Mouse (Mus musculus) midbrain, embryonic 14.5 days (tissue): ENCODE results near the gene Junb. TPM values are rescaled to one million over a fixed set of nuclear protein-coding genes. Genes with fewer than 3 reads are reported as not detected.
A peak's percentile ranks its signal among the peaks of the same experiment; 100 is the strongest.

ENCODE experiments used
- ATAC-seq: fragments of 200-750 bp; cut with Nextera tagmentation; 2 replicates; pipeline ENCODE4 v1.8.0; 2017; ENCODE audit warnings: moderate number of reproducible peaks, moderate library complexity; ENCODE audit not compliant: low FRiP score, low TSS enrichment
- DNase-seq: peaks from one replicate; pipeline ENCODE4 v3.0.0-alpha.2; 2015
- H3K27ac ChIP-seq: fragments of 300-500 bp; sonication (generic); replicated peaks from 2 replicates; pipeline ENCODE4 v1.5.1; 2014; ENCODE audit warnings: mild to moderate bottlenecking, low read depth, low read length, moderate library complexity
- H3K27me3 ChIP-seq: fragments of 300-500 bp; sonication (generic); 2 replicates; pipeline ENCODE4 v1.6.1; 2014; ENCODE audit warnings: low read length, control low read depth, mixed read lengths; ENCODE audit not compliant: control insufficient read depth, insufficient read depth
- H3K36me3 ChIP-seq: fragments of 300-500 bp; sonication (generic); 2 replicates; pipeline ENCODE4 v1.6.1; 2014; ENCODE audit warnings: low read length, control low read depth; ENCODE audit not compliant: control insufficient read depth, insufficient read depth
- H3K4me1 ChIP-seq: fragments of 300-500 bp; sonication (generic); 2 replicates; pipeline ENCODE4 v1.6.1; 2014; ENCODE audit warnings: mild to moderate bottlenecking, antibody characterized with exemption, low read length, control low read depth; ENCODE audit not compliant: control insufficient read depth, insufficient read depth
- H3K4me2 ChIP-seq: fragments of 300-500 bp; sonication (generic); 2 replicates; pipeline ENCODE4 v1.6.1; 2014; ENCODE audit warnings: mild to moderate bottlenecking, low read length, moderate library complexity
- H3K4me3 ChIP-seq: fragments of 300-500 bp; sonication (generic); replicated peaks from 2 replicates; pipeline ENCODE4 v1.5.1; 2014; ENCODE audit warnings: low read depth, low read length
- H3K9ac ChIP-seq: fragments of 300-500 bp; sonication (generic); replicated peaks from 2 replicates; pipeline ENCODE4 v1.6.1; 2014; ENCODE audit warnings: mild to moderate bottlenecking, low read length, moderate library complexity
- H3K9me3 ChIP-seq: fragments of 300-500 bp; sonication (generic); 2 replicates; pipeline ENCODE4 v1.6.1; 2016; ENCODE audit warnings: low read length, control low read depth, mixed read lengths; ENCODE audit not compliant: control insufficient read depth
- WGBS: fragments of 180-500 bp; shearing (Covaris S2); extraction: QIAGEN DNeasy Blood & Tissue Kit; methylation state at CpG from one replicate; pipeline ENCODE4 v1.1.7; 2014; 5-methylcytosine and 5-hydroxymethylcytosine counted together
- polyA plus RNA-seq: library from polyadenylated mRNA; unstranded; fragments of >200 nt; fragmentation: Nextera tagmentation; extraction: Ambion mirVana; gene quantifications from 2 replicates; pipeline ENCODE4 v1.2.1, GENCODE M21; 2014

The Junb gene
- polyA plus RNA-seq, 1 experiment from 2014 or later = 5.7 TPM

- H3K9me3 ChIP-seq = no peaks in the 10 kb centered on the region
- 51% methylated on average over 2 of the region's 2 CpGs for WGBS
- ATAC-seq (no peak), DNase-seq (peak; percentile 91)
- no peak overlapping the region for H3K4me2 ChIP-seq
- H3K27ac ChIP-seq = no peak overlapping the region
- H3K4me3 ChIP-seq = no peak overlapping the region
- H3K9ac ChIP-seq = no peak overlapping the region
- H3K36me3 ChIP-seq = peaks cover 19% of the 10 kb centered on the region; the same call in 1 of the 2 replicates
- H3K27me3 ChIP-seq = no peaks in the 10 kb centered on the region
- no peaks in the 10 kb centered on the region for H3K4me1 ChIP-seq
Observed at GRCm38 (mm10) chr8:84956768-84957167, 21.8 kb downstream of the Junb start.

GRCm38 (mm10) chr8:84952612-84953255 is 25.8 kb downstream of the Junb start:
- H3K36me3 ChIP-seq = 0 out of 2 replicates have a peak, but pooled peaks cover under 1% of the 10 kb centered on the region
- ATAC-seq = no peak
- 10% methylated on average over 18 of the region's 18 CpGs for WGBS

GRCm38 (mm10) chr8:84949753-84950152 is 28.8 kb downstream of the Junb start:
- no peak for DNase-seq
- no peak for ATAC-seq
- Histone ChIP-seq H3K4me3 (no peak overlapping the region), H3K4me1 (peaks cover 21% of the 10 kb centered on the region), H3K9ac (no peak overlapping the region), H3K36me3 (no peaks in the 10 kb centered on the region), H3K27me3 (peaks cover 29% of the 10 kb centered on the region), H3K27ac (no peak overlapping the region), H3K4me2 (no peak overlapping the region), H3K9me3 (no peaks in the 10 kb centered on the region)
- 14% methylated on average over 12 of the region's 12 CpGs for WGBS

More at GRCm38 (mm10) chr8:84952612-84953255, 25.8 kb downstream of the Junb start:
- no peak overlapping the region for H3K4me3 ChIP-seq
- no peak overlapping the region for H3K4me2 ChIP-seq
- no peak overlapping the region for H3K9ac ChIP-seq
- no peaks in the 10 kb centered on the region for H3K9me3 ChIP-seq
- DNase-seq = no peak
- no peak overlapping the region for H3K27ac ChIP-seq
- peaks cover 15% of the 10 kb centered on the region for H3K27me3 ChIP-seq
- H3K4me1 ChIP-seq = no peaks in the 10 kb centered on the region

GRCm38 (mm10) chr8:84947241-84947545 is 31.3 kb downstream of the Junb start:
- DNase-seq = no peak
- H3K27ac ChIP-seq = no peak overlapping the region
- peak overlapping the region; percentile 88 for H3K4me2 ChIP-seq
- no peaks in the 10 kb centered on the region for H3K36me3 ChIP-seq
- ATAC-seq = no peak
- H3K4me3 ChIP-seq = peak overlapping the region; percentile 63
- H3K9me3 ChIP-seq = no peaks in the 10 kb centered on the region
- H3K4me1 ChIP-seq = peaks cover 30% of the 10 kb centered on the region
- H3K27me3 ChIP-seq = peaks cover 36% of the 10 kb centered on the region
- 18% methylated on average over 9 of the region's 9 CpGs for WGBS
- H3K9ac ChIP-seq = 0 out of 2 replicates have a peak overlapping the region, but pooled peaks have one; percentile 87

- WGBS = 4% methylated on average over 17 of the region's 17 CpGs
- Histone ChIP-seq H3K4me2 (peak within 1 kb of the TSS; percentile 88), H3K4me3 (peak within 1 kb of the TSS; percentile 63), H3K9me3 (no peaks in the 10 kb centered on the region), H3K27me3 (peaks cover 36% of the 10 kb centered on the region), H3K27ac (peak within 1 kb of the TSS; percentile 79), H3K36me3 (no peaks in the 10 kb centered on the region), H3K9ac (peak within 1 kb of the TSS; percentile 87), H3K4me1 (peaks cover 30% of the 10 kb centered on the region)
- ATAC-seq (0 out of 2 replicates have a peak, but pooled peaks have one; percentile 26), DNase-seq (peak; percentile 61)
Observed at GRCm38 (mm10) chr8:84946528-84947240, 31.8 kb downstream of the Junb start, which contains the start of gene Rtbdn. Gene Rtbdn, plus strand, starts transcription at chr8:84946991.

GRCm38 (mm10) chr8:84945633-84946527 is 32.6 kb downstream of the Junb start:
- peaks cover 30% of the 10 kb centered on the region for H3K4me1 ChIP-seq
- H3K27me3 ChIP-seq = peaks cover 36% of the 10 kb centered on the region
- H3K4me3 ChIP-seq = peak overlapping the region; percentile 63
- under 1% methylated on average over 59 of the region's 67 CpGs for WGBS
- H3K9me3 ChIP-seq = no peaks in the 10 kb centered on the region
- H3K36me3 ChIP-seq = no peaks in the 10 kb centered on the region
- peak overlapping the region; percentile 88 for H3K4me2 ChIP-seq
- DNase-seq = peak; percentile 80
- H3K27ac ChIP-seq = peak overlapping the region; percentile 79
- ATAC-seq = peak; percentile 69
- H3K9ac ChIP-seq = peak overlapping the region; percentile 87

GRCm38 (mm10) chr8:84945235-84945632 is 33.3 kb downstream of the Junb start:
- peak; percentile 83 for DNase-seq
- Histone ChIP-seq H3K9ac (peak overlapping the region; percentile 87), H3K9me3 (no peaks in the 10 kb centered on the region), H3K27me3 (peaks cover 33% of the 10 kb centered on the region), H3K27ac (peak overlapping the region; percentile 79), H3K4me1 (peaks cover 30% of the 10 kb centered on the region), H3K4me2 (peak overlapping the region; percentile 88), H3K4me3 (peak overlapping the region; percentile 63), H3K36me3 (no peaks in the 10 kb centered on the region)
- ATAC-seq = peak; percentile 42
- under 1% methylated on average over 11 of the region's 11 CpGs for whole genome bisulfite sequencing

- H3K27me3 ChIP-seq = peaks cover 28% of the 10 kb centered on the region
- WGBS = 1% methylated on average over 26 of the region's 26 CpGs
Observed at GRCm38 (mm10) chr8:84944478-84945160, 33.9 kb downstream of the Junb start.

More at GRCm38 (mm10) chr8:84944478-84945160, 33.9 kb downstream of the Junb start:
- Histone ChIP-seq H3K4me3 (peak overlapping the region; percentile 63), H3K36me3 (no peaks in the 10 kb centered on the region), H3K4me2 (peak overlapping the region; percentile 88), H3K9ac (no peak overlapping the region; the same call in 1 of the 2 replicates), H3K4me1 (peaks cover 30% of the 10 kb centered on the region), H3K9me3 (no peaks in the 10 kb centered on the region), H3K27ac (peak overlapping the region; percentile 79; the same call in 1 of the 2 replicates)
- peak; percentile 77 for DNase-seq
- 0 out of 2 replicates have a peak, but pooled peaks have one; percentile 16 for ATAC-seq
